Mouse (Mus musculus): ENCODE measurements at regions not wholly inside any gene's neighbourhood (a gene's known extent, or its start where the extent isn't known, plus 50 kb on each side); places are given as distances from the start of the nearest gene placed in this dataset.

DNA sequence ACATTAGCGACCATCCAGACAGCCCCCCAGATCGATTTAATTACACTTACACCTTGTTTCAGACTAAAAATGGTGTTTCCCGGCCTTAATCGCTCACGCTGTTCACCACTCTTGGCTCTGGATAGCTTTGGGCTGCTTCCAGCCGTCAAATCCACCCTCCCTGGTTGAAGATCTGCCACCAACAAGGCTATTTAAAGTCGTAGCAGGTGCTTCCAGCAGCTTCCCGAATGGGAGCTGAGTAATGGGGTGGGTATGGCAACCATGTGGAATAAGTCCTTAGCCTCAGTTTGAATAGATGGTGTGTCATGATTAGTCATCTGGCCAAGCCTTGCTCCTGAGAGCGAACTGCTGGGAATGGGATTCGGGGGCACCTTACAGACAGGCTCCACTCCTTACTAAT is 312.8 kb upstream of the 4931429L15Rik start:
- DNase-seq (ENCODE audit: low spot score) (no peak), ATAC-seq (ENCODE audit: extremely low read depth, insufficient number of reproducible peaks, low FRiP score, poor library complexity, severe bottlenecking) (no peak)
- Histone ChIP-seq H3K36me3 (replicated peaks) (no peaks in the 10 kb centered on the region), H3K4me1 (ENCODE audit: insufficient read depth, low read depth, low read length) (no peaks in the 10 kb centered on the region), H3K4me3 (ENCODE audit: low read depth, low read length) (no peak overlapping the region), H3K9me3 (replicated peaks) (peaks cover 45% of the 10 kb centered on the region), H3K27me3 (ENCODE audit: insufficient read depth, low read length) (no peaks in the 10 kb centered on the region)
- TF ChIP-seq TAL1 (conservative IDR thresholded peaks at IDR 0.05; ENCODE audit: low read depth, low read length) (no peak), GATA2 (IDR thresholded peaks at IDR 0.05; ENCODE audit: borderline replicate concordance, low read depth, low read length) (no peak), CTCF (IDR thresholded peaks at IDR 0.05; ENCODE audit: low read depth, low read length) (no peak), POLR2AphosphoS5 (IDR thresholded peaks at IDR 0.05; ENCODE audit: insufficient replicate concordance, low read depth, low read length) (no peak), GATA1 (IDR thresholded peaks at IDR 0.05; ENCODE audit: borderline replicate concordance, low read length) (no peak)

DNA sequence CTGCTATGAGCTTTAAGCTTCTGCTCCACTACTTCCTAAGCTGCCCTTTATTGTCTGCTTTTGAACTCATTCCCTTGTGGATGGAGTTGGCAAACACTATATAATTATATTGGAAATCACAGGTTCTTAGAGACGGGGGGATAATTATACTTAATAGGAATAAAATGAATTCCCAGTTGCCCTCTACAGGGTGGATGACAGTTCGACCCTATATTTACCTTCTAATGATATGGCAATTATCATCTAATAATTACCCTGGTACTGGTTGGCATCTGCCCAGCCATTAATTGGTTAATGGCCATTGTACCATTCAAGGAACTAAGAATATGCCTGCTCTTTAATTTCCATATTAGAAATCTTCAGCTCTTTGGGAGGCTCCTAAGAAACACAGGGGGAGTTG is 302.5 kb upstream of the 4931429L15Rik start:
- no peak for TF ChIP-seq POLR2AphosphoS5 (IDR thresholded peaks at IDR 0.05; ENCODE audit: insufficient replicate concordance, low read depth, low read length)
- no peak for TF ChIP-seq GATA2 (IDR thresholded peaks at IDR 0.05; ENCODE audit: borderline replicate concordance, low read depth, low read length)
- TF ChIP-seq GATA1 (IDR thresholded peaks at IDR 0.05; ENCODE audit: borderline replicate concordance, low read length) = no peak
- no peak for TF ChIP-seq CTCF (IDR thresholded peaks at IDR 0.05; ENCODE audit: low read depth, low read length)
- TF ChIP-seq TAL1 (conservative IDR thresholded peaks at IDR 0.05; ENCODE audit: low read depth, low read length) = no peak
- Histone ChIP-seq H3K36me3 (replicated peaks) (no peaks in the 10 kb centered on the region), H3K4me1 (ENCODE audit: insufficient read depth, low read depth, low read length) (no peaks in the 10 kb centered on the region), H3K27me3 (ENCODE audit: insufficient read depth, low read length) (no peaks in the 10 kb centered on the region), H3K4me3 (ENCODE audit: low read depth, low read length) (no peak overlapping the region), H3K9me3 (replicated peaks) (peaks cover 29% of the 10 kb centered on the region)
- no peak for ATAC-seq (ENCODE audit: extremely low read depth, insufficient number of reproducible peaks, low FRiP score, poor library complexity, severe bottlenecking)
- no peak for DNase-seq (ENCODE audit: low spot score)

DNA sequence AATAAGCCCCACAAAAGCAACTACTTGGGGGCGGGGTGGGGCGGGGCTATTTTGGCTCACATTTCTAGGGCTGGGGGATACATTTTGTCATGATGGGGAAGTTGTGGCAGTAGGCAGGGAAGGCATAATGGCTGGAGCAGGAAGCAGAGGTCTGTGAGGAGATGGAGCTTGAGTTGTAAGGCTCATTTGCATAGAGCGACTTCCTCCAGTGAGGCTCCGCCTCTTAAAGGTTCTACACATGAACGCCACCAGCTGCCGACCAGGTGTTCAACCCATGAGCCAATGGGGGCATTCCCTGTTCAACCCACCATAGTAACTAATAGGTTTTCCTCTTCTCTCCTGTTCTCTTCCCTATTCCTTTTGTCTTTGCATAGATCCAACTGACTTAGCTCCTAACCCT is 302.1 kb upstream of the 4931429L15Rik start:
- DNase-seq (ENCODE audit: low spot score) (no peak), ATAC-seq (ENCODE audit: extremely low read depth, insufficient number of reproducible peaks, low FRiP score, poor library complexity, severe bottlenecking) (no peak)
- Histone ChIP-seq H3K4me3 (ENCODE audit: low read depth, low read length) (no peak overlapping the region), H3K4me1 (ENCODE audit: insufficient read depth, low read depth, low read length) (no peaks in the 10 kb centered on the region), H3K36me3 (replicated peaks) (no peaks in the 10 kb centered on the region), H3K27me3 (ENCODE audit: insufficient read depth, low read length) (no peaks in the 10 kb centered on the region), H3K9me3 (replicated peaks) (peaks cover 33% of the 10 kb centered on the region)
- no peak for TF ChIP-seq TAL1 (conservative IDR thresholded peaks at IDR 0.05; ENCODE audit: low read depth, low read length)
- no peak for TF ChIP-seq POLR2AphosphoS5 (IDR thresholded peaks at IDR 0.05; ENCODE audit: insufficient replicate concordance, low read depth, low read length)
- TF ChIP-seq GATA2 (IDR thresholded peaks at IDR 0.05; ENCODE audit: borderline replicate concordance, low read depth, low read length) = no peak
- no peak for TF ChIP-seq CTCF (IDR thresholded peaks at IDR 0.05; ENCODE audit: low read depth, low read length)
- no peak for TF ChIP-seq GATA1 (IDR thresholded peaks at IDR 0.05; ENCODE audit: borderline replicate concordance, low read length)

DNA sequence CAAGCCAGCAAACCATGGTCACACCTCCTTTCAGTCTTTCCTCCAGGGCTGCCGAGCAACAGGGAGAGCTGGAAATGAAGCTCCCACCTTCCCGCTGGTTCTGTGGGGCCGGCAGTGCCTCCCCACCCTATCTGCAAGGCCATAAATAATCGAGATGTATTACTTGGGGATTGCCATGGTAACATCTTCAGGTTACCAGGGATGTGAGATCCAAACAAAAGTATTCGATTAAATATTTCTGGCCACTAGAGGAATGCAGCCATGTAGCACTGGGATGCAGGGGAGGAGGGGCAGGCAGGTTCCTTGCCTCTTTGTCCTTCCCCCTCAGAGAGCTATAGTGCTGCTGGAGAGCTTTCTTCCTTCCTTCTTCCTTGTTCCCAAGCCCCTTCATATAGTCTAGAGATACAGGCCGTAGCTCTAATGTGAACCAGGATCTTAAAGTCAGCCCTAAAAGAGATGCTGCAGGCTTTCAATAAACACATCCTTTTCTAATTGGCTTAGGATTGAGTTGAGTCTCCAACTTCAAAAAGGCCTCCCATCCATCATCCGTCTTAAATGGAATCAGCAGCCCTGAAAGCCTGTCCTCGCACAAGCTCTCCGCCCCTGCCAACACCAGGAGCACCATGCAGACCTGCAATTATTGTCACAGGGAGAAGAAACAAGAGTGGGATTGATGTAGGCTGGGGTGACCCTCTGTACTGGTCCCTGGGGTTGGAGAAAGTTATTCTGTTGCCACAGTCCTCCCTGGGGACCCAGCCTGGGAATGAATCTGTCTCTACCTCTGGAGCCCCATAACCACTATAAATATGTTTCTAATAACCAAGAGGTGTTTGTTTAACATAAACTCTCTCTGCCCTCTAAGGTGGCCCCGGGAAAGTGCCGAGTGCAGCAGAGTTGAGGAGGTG is 290.6 kb upstream of the 4931429L15Rik start:
- DNase-seq (ENCODE audit: low spot score) (no peak), ATAC-seq (ENCODE audit: extremely low read depth, insufficient number of reproducible peaks, low FRiP score, poor library complexity, severe bottlenecking) (no peak)
- no peaks in the 10 kb centered on the region for H3K4me1 ChIP-seq (ENCODE audit: insufficient read depth, low read depth, low read length)
- peaks cover 44% of the 10 kb centered on the region for H3K9me3 ChIP-seq (replicated peaks)
- no peaks in the 10 kb centered on the region for H3K27me3 ChIP-seq (ENCODE audit: insufficient read depth, low read length)
- H3K4me3 ChIP-seq (ENCODE audit: low read depth, low read length) = no peak overlapping the region
- H3K36me3 ChIP-seq (replicated peaks) = no peaks in the 10 kb centered on the region
- TF ChIP-seq CTCF (IDR thresholded peaks at IDR 0.05; ENCODE audit: low read depth, low read length) = no peak
- no peak for TF ChIP-seq POLR2AphosphoS5 (IDR thresholded peaks at IDR 0.05; ENCODE audit: insufficient replicate concordance, low read depth, low read length)
- TF ChIP-seq GATA1 (IDR thresholded peaks at IDR 0.05; ENCODE audit: borderline replicate concordance, low read length) = no peak
- no peak for TF ChIP-seq TAL1 (conservative IDR thresholded peaks at IDR 0.05; ENCODE audit: low read depth, low read length)
- no peak for TF ChIP-seq GATA2 (IDR thresholded peaks at IDR 0.05; ENCODE audit: borderline replicate concordance, low read depth, low read length)

DNA sequence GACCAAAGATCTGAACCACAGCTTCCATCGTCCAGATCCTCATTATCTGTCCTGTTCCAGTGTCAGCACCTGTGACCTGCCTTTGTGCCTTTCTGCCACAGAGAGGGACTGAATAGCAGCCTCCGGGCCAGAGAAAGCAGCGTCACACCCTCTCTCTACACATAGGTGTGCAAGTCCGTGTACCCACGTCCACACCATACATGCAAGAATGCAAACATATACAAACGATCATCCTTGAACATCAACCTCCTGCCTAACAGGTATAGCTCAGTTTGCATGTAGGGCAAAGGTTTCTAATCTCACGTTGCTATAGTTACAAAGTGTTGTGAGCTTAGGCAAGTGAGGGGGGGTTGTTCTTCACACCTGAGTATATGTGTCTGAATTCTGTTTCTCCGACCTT is 288.9 kb upstream of the 4931429L15Rik start:
- TF ChIP-seq GATA1 (IDR thresholded peaks at IDR 0.05; ENCODE audit: borderline replicate concordance, low read length) (no peak), GATA2 (IDR thresholded peaks at IDR 0.05; ENCODE audit: borderline replicate concordance, low read depth, low read length) (no peak), TAL1 (conservative IDR thresholded peaks at IDR 0.05; ENCODE audit: low read depth, low read length) (no peak), POLR2AphosphoS5 (IDR thresholded peaks at IDR 0.05; ENCODE audit: insufficient replicate concordance, low read depth, low read length) (no peak), CTCF (IDR thresholded peaks at IDR 0.05; ENCODE audit: low read depth, low read length) (no peak)
- Histone ChIP-seq H3K4me3 (ENCODE audit: low read depth, low read length) (no peak overlapping the region), H3K9me3 (replicated peaks) (peaks cover 37% of the 10 kb centered on the region), H3K27me3 (ENCODE audit: insufficient read depth, low read length) (no peaks in the 10 kb centered on the region), H3K36me3 (replicated peaks) (no peaks in the 10 kb centered on the region), H3K4me1 (ENCODE audit: insufficient read depth, low read depth, low read length) (no peaks in the 10 kb centered on the region)
- ATAC-seq (ENCODE audit: extremely low read depth, insufficient number of reproducible peaks, low FRiP score, poor library complexity, severe bottlenecking) = no peak
- no peak for DNase-seq (ENCODE audit: low spot score)

DNA sequence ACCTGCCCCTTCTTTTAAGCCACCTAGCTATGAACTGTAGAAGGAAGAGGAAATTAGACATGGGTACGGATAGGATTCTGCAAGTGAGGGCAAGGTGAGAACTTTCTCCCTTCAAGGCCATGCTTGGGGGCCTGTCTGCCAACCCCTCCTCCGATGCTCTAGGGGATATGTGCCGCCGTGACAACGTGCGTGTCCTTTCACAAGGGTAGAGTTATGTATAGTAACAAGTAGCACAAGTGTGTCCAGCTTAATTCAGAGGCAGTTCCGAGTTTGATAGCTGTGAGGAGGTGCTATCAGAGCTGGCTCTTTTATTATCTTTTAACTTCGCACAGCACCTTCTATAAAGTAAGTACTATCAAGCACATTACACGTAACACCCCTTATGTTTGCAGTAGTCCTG is 281.0 kb upstream of the 4931429L15Rik start:
- Histone ChIP-seq H3K9me3 (replicated peaks) (peaks cover 34% of the 10 kb centered on the region), H3K4me3 (ENCODE audit: low read depth, low read length) (no peak overlapping the region), H3K27me3 (ENCODE audit: insufficient read depth, low read length) (no peaks in the 10 kb centered on the region), H3K36me3 (replicated peaks) (no peaks in the 10 kb centered on the region), H3K4me1 (ENCODE audit: insufficient read depth, low read depth, low read length) (no peaks in the 10 kb centered on the region)
- ATAC-seq (ENCODE audit: extremely low read depth, insufficient number of reproducible peaks, low FRiP score, poor library complexity, severe bottlenecking) (no peak), DNase-seq (ENCODE audit: low spot score) (no peak)
- TF ChIP-seq CTCF (IDR thresholded peaks at IDR 0.05; ENCODE audit: low read depth, low read length) = no peak
- no peak for TF ChIP-seq GATA2 (IDR thresholded peaks at IDR 0.05; ENCODE audit: borderline replicate concordance, low read depth, low read length)
- no peak for TF ChIP-seq GATA1 (IDR thresholded peaks at IDR 0.05; ENCODE audit: borderline replicate concordance, low read length)
